In genomic region chr15:25812479-25812878, GRCm38 (mm10) we compare ENCODE assay signal across 14 mouse cellular contexts. TPM values are rescaled to one million over a fixed set of nuclear protein-coding genes. Genes with fewer than 3 reads are reported as not detected.
DNase-seq lines count a peak whose midpoint lies in the region; TF ChIP-seq lines count a peak whose summit lies in the region.
"Had no signal": no experiment of that assay in that cellular context is flagged by ENCODE, and none has a peak within 500 bp of the region (broad histone marks: within the 10 kb centered on the region; RNA-seq: fewer than 3 reads in every experiment).

No protein-coding gene starts in this region.

- H3K27ac ChIP-seq in gastrocnemius, adult 2 months: no peak overlapping the region
- H3K27ac ChIP-seq: hindbrain, embryonic 13.5 days; limb, embryonic 12.5 days had no signal

- no peak for TF ChIP-seq CTCF in gastrocnemius, adult 2 months (IDR thresholded peaks at IDR 0.05)

- peak; percentile 34 for DNase-seq in gastrocnemius, adult 2 months
- DNase-seq in gastrocnemius, postnatal 25 days: no peak
- peak; percentile 65 to 70 for DNase-seq in kidney, postnatal 4 days
- no peak for DNase-seq in kidney, adult 8-10 months
- DNase-seq in induced T-regulatory cell, adult 2 months (ENCODE audit: low read depth): peak; percentile 70
- DNase-seq in thymus, postnatal 14 days: peak; percentile 64
- DNase-seq in layer of hippocampus, postnatal 36 days: no peak
- no peak for DNase-seq in right cerebral cortex, postnatal 25 days
- DNase-seq: cerebellum, adult 9-10 months; lung, adult 18-20 months had no signal

- no peak overlapping the region; the same call in 1 of the 2 replicates for H3K4me3 ChIP-seq in gastrocnemius, adult 2 months
- H3K4me3 ChIP-seq: erythroblast, embryonic 14.5 days; hindbrain, embryonic 13.5 days; limb, embryonic 12.5 days; megakaryocyte, embryonic 14.5 days had no signal

- intact Hi-C loops in gastrocnemius, adult 2 months (cut with DNase I): no loop called here

RNA-seq across cellular contexts. Expression of gene Retreg1, which starts 30.5 kb away (rescaled TPM):
- 100 to 1,000 TPM; 170 to 181 TPM for total RNA-seq in gastrocnemius, adult 2 months (2021)
- 100 to 1,000 TPM in 1 of 2 experiments, 10 to 100 TPM in 1; 77.9 to 145 TPM for total RNA-seq in gastrocnemius, postnatal 25 days (2021)
- 10 to 100 TPM; 29.0 to 30.5 TPM for total RNA-seq in layer of hippocampus, postnatal 36 days (2021)

Comparison
In these comparisons a context has a peak if more than half of its experiments do, and no peak if none do; other contexts are left out.
1. DNase-seq: peak in gastrocnemius, adult 2 months (single experiment), kidney, postnatal 4 days (2 of 2), induced T-regulatory cell, adult 2 months (single experiment) and thymus, postnatal 14 days (single experiment); none in gastrocnemius, postnatal 25 days (single experiment), kidney, adult 8-10 months (0 of 2), layer of hippocampus, postnatal 36 days (0 of 2) and right cerebral cortex, postnatal 25 days (single experiment).